Mouse (Mus musculus) large intestine, adult 2 months (tissue): ENCODE results near the gene Gm16451. TPM values are rescaled to one million over a fixed set of nuclear protein-coding genes. Genes with fewer than 3 reads are reported as not detected.
"Not testable (repeated sequence)": the region's sequence is repeated elsewhere in the genome, so short reads cannot be mapped to it uniquely, and the experiment has no call there.

Experiments
- DNase-seq: peaks from one replicate; pipeline ENCODE4 v3.0.0-alpha.2; 2012; ENCODE audit warnings: low read depth, low spot score
- WGBS: fragments of 180-500 bp; shearing (Covaris S2); methylation state at CpG from one replicate; pipeline ENCODE4 v1.1.7; 2018; 5-methylcytosine and 5-hydroxymethylcytosine counted together
- polyA plus RNA-seq: library from polyadenylated mRNA; depleted of rRNA; stranded (reverse); fragments of >200 nt; gene quantifications from 2 replicates; pipeline ENCODE4 v1.2.3, GENCODE M21; 2012; rRNA removed

Gene Gm16451
- polyA plus RNA-seq: not detected in 2 replicates

GRCm38 (mm10) chr7:22118145-22118544 lies at the start of gene Gm16451:
Gene Gm16451 (minus strand): TSS chr7:22118245.
- no CpG with 5 or more reads among the region's 2 CpGs for WGBS
- not testable (repeated sequence) for DNase-seq

GRCm38 (mm10) chr7:22163935-22164334 lies 45.9 kb upstream of the Gm16451 start, which contains the start of gene Vmn1r142:
Gene Vmn1r142 (minus strand): TSS chr7:22164035.
- WGBS: no CpG with 5 or more reads among the region's 3 CpGs

GRCm38 (mm10) chr7:22134641-22135040 lies 16.6 kb upstream of the Gm16451 start, which contains the start of gene Gm10666:
Gene Gm10666 (minus strand): TSS chr7:22134741.
- no CpG with 5 or more reads among the region's 5 CpGs for WGBS
- not testable (repeated sequence) for DNase-seq

More at GRCm38 (mm10) chr7:22163935-22164334, 45.9 kb upstream of the Gm16451 start, which contains the start of gene Vmn1r142:
- DNase-seq: not testable (repeated sequence)

GRCm38 (mm10) chr7:22068757-22069156 lies 49.3 kb downstream of the Gm16451 start, which contains the start of gene Vmn1r139:
Gene Vmn1r139 (plus strand): TSS chr7:22069057.
- not testable (repeated sequence) for DNase-seq
- no CpG with 5 or more reads among the region's 7 CpGs for WGBS

Other genes starting within 250 kb of the Gm16451 start
- not detected in 2 replicates for gene Gm5891, start 197.0 kb downstream of the Gm16451 start, polyA plus RNA-seq
- gene Vmn1r137, start 123.7 kb downstream of the Gm16451 start, polyA plus RNA-seq: not detected in 2 replicates
- not detected in 2 replicates for gene Vmn1r138, start 89.3 kb downstream of the Gm16451 start, polyA plus RNA-seq
- not detected in 2 replicates for gene Gm6176, start 61.9 kb downstream of the Gm16451 start, polyA plus RNA-seq
- gene Vmn1r139, start 49.2 kb downstream of the Gm16451 start, polyA plus RNA-seq: not detected in 2 replicates
- gene Gm10666, start 16.5 kb upstream of the Gm16451 start, polyA plus RNA-seq: not detected in 2 replicates
- not detected in 2 replicates for gene Vmn1r142, start 45.8 kb upstream of the Gm16451 start, polyA plus RNA-seq
- gene Vmn1r143, start 71.1 kb upstream of the Gm16451 start, polyA plus RNA-seq: not detected in 2 replicates
- gene Gm8653, start 83.0 kb upstream of the Gm16451 start, polyA plus RNA-seq: not detected in 2 replicates
- gene Gm8453, start 111.2 kb upstream of the Gm16451 start, polyA plus RNA-seq: not detected in 2 replicates
- gene Gm4187, start 211.5 kb upstream of the Gm16451 start, polyA plus RNA-seq: not detected in 2 replicates